Mouse (Mus musculus) C2C12 (cell line): ENCODE measurements around the gene Prcp. TPM values are rescaled to one million over a fixed set of nuclear protein-coding genes. Genes with fewer than 3 reads are reported as not detected.
A peak's percentile ranks its signal among the peaks of the same experiment; 100 is the strongest.
"Not testable (repeated sequence)": the region's sequence is repeated elsewhere in the genome, so short reads cannot be mapped to it uniquely, and the experiment has no call there.

Source experiments
- H3K27me3 ChIP-seq: one replicate; pipeline ENCODE4 v1.6.1; 2011; ENCODE audit not compliant: control insufficient read depth, insufficient read depth, insufficient read length
- H3K36me3 ChIP-seq: one replicate; pipeline ENCODE4 v1.6.1; 2011; ENCODE audit not compliant: control insufficient read depth, insufficient read depth
- H3K4me3 ChIP-seq: one replicate; pipeline ENCODE4 v1.5.1; 2011; ENCODE audit warnings: mild to moderate bottlenecking, control low read depth; ENCODE audit not compliant: poor library complexity, insufficient read depth, severe bottlenecking
- H3K79me2 ChIP-seq: one replicate; pipeline ENCODE4 v1.6.1; 2011; ENCODE audit not compliant: control insufficient read depth, insufficient read depth
- H3K79me3 ChIP-seq: one replicate; pipeline ENCODE4 v1.6.1; 2011; ENCODE audit warnings: low read depth, control low read depth
- H3ac ChIP-seq: one replicate; pipeline ENCODE3; 2011; ENCODE audit warnings: low read depth; ENCODE audit not compliant: control insufficient read depth, insufficient read length
- CEBPB ChIP-seq: IDR thresholded peaks from one replicate; pipeline ENCODE4 v1.6.1; 2011; ENCODE audit warnings: low read depth, mild to moderate bottlenecking, control low read depth, moderate library complexity
- CTCF ChIP-seq: IDR thresholded peaks from one replicate; pipeline ENCODE4 v1.5.1; 2011; ENCODE audit not compliant: control insufficient read depth, insufficient read depth, insufficient read length
- FOSL1 ChIP-seq: IDR thresholded peaks from one replicate; pipeline ENCODE4 v1.8.0; 2011; ENCODE audit warnings: mild to moderate bottlenecking, low read length; ENCODE audit not compliant: poor library complexity, insufficient read depth, severe bottlenecking
- MAX ChIP-seq: IDR thresholded peaks from one replicate; pipeline ENCODE4 v1.6.1; 2011; ENCODE audit warnings: mild to moderate bottlenecking, control low read depth
- MYOD1 ChIP-seq: IDR thresholded peaks from one replicate; pipeline ENCODE4 v1.6.1; 2011; ENCODE audit warnings: low read depth; ENCODE audit not compliant: control insufficient read depth, insufficient read length
- MYOG ChIP-seq: IDR thresholded peaks from one replicate; pipeline ENCODE4 v1.6.1; 2011; ENCODE audit not compliant: control insufficient read depth, insufficient read length; ENCODE audit errors: extremely low read depth
- USF1 ChIP-seq: IDR thresholded peaks from one replicate; pipeline ENCODE4 v1.6.1; 2011; ENCODE audit warnings: low read depth, mild to moderate bottlenecking, control low read depth, moderate library complexity
- polyA plus RNA-seq: library from polyadenylated mRNA; unstranded; fragments of >200 nt; fragmentation: generic; extraction: Trizol; gene quantifications from one replicate; pipeline ENCODE4 v1.2.1, GENCODE M21; 2012; ENCODE audit warnings: missing spikeins

Prcp gene
- polyA plus RNA-seq, 1 experiment: 17.7 TPM

GRCm38 (mm10) chr7:92967381-92968127, 93.3 kb downstream of the Prcp start:
- Histone ChIP-seq H3K79me3 (no peaks in the 10 kb centered on the region), H3K4me3 (no peak overlapping the region), H3K27me3 (no peaks in the 10 kb centered on the region), H3K79me2 (no peaks in the 10 kb centered on the region), H3ac (no peak overlapping the region), H3K36me3 (no peaks in the 10 kb centered on the region)
- TF ChIP-seq CTCF: peak; percentile 6
- TF ChIP-seq USF1: no peak

GRCm38 (mm10) chr7:92977429-92977828, 103.2 kb downstream of the Prcp start:
- TF ChIP-seq MAX (no peak), CEBPB (no peak), USF1 (no peak), CTCF (no peak), FOSL1 (no peak), MYOG (no peak), MYOD1 (no peak)
- Histone ChIP-seq H3K4me3 (no peak overlapping the region), H3K79me3 (no peaks in the 10 kb centered on the region), H3K79me2 (no peaks in the 10 kb centered on the region), H3ac (no peak overlapping the region), H3K27me3 (no peaks in the 10 kb centered on the region), H3K36me3 (no peaks in the 10 kb centered on the region)

GRCm38 (mm10) chr7:92978225-92978624, 104.0 kb downstream of the Prcp start:
- H3K27me3 ChIP-seq: no peaks in the 10 kb centered on the region
- H3K79me2 ChIP-seq: no peaks in the 10 kb centered on the region
- no peak overlapping the region for H3K4me3 ChIP-seq
- H3K36me3 ChIP-seq: no peaks in the 10 kb centered on the region
- TF ChIP-seq MYOG: no peak
- TF ChIP-seq FOSL1: no peak
- no peaks in the 10 kb centered on the region for H3K79me3 ChIP-seq
- no peak overlapping the region for H3ac ChIP-seq

GRCm38 (mm10) chr7:92978720-92979119, 104.5 kb downstream of the Prcp start:
- not testable (repeated sequence) for H3K36me3 ChIP-seq, H3K4me3 ChIP-seq, H3K27me3 ChIP-seq, H3K79me3 ChIP-seq, H3K79me2 ChIP-seq, H3ac ChIP-seq

GRCm38 (mm10) chr7:92980741-92981140, 106.5 kb downstream of the Prcp start:
- no peak overlapping the region for H3ac ChIP-seq
- no peaks in the 10 kb centered on the region for H3K79me3 ChIP-seq
- H3K4me3 ChIP-seq: no peak overlapping the region
- TF ChIP-seq MAX (no peak), MYOG (no peak), FOSL1 (no peak), USF1 (no peak), CTCF (no peak), CEBPB (no peak), MYOD1 (no peak)
- H3K27me3 ChIP-seq: no peaks in the 10 kb centered on the region
- no peaks in the 10 kb centered on the region for H3K79me2 ChIP-seq
- no peaks in the 10 kb centered on the region for H3K36me3 ChIP-seq

GRCm38 (mm10) chr7:92981864-92982263, 107.6 kb downstream of the Prcp start:
- Histone ChIP-seq H3K79me3 (no peaks in the 10 kb centered on the region), H3K4me3 (no peak overlapping the region), H3K27me3 (no peaks in the 10 kb centered on the region), H3K79me2 (no peaks in the 10 kb centered on the region), H3K36me3 (no peaks in the 10 kb centered on the region), H3ac (no peak overlapping the region)
- TF ChIP-seq MYOG (no peak), CEBPB (no peak), USF1 (no peak), CTCF (no peak), MAX (no peak), FOSL1 (no peak), MYOD1 (no peak)

Other genes with a start within 250 kb of the Prcp start
- 1.2 TPM for gene Ankrd42, start 237.3 kb upstream of the Prcp start, polyA plus RNA-seq
- gene Pcf11, start 204.5 kb upstream of the Prcp start, polyA plus RNA-seq: 6.8 TPM
- gene Rab30, start 132.9 kb upstream of the Prcp start, polyA plus RNA-seq: 2.0 TPM
- gene Ddias, start 223 bp upstream of the Prcp start, polyA plus RNA-seq: 4.6 TPM
- 0.66 TPM for gene Fam181b, start 205.4 kb downstream of the Prcp start, polyA plus RNA-seq